Mouse (Mus musculus) G1E-ER4 (cell line): ENCODE data around the gene Gm3285. TPM values are rescaled to one million over a fixed set of nuclear protein-coding genes. Genes with fewer than 3 reads are reported as not detected.

Experiments used
- GATA1 ChIP-seq: IDR thresholded peaks from one replicate; pipeline ENCODE4 v1.8.0; 2012; ENCODE audit warnings: low read length, inconsistent platforms
- polyA plus RNA-seq: library from polyadenylated mRNA; stranded (reverse); fragments of >175 nt; gene quantifications from 2 replicates; pipeline ENCODE4 v1.2.3, GENCODE M21; 2012

Gene Gm3285
- polyA plus RNA-seq, 1 experiment, result not detected

DNA sequence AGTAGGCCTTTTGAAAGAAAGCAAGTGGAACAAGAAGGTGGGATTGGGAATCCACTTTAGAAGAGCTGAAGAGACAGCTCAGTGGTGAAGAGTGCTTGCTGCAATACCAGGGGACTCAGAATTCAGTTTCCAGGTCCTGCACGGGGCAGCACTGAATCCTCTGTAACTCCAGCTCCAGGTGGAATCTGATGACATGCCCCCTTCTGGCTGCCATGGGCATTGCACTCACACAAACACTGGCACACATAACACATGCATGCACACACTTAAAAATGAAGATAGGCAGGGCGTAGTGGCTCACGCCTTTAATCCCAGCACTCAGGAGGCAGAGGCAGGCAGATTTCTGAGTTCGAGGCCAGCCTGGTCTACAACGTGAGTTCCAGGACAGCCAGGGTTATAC, 20.8 kb downstream of the Gm3285 start:
- no peak for TF ChIP-seq GATA1

DNA sequence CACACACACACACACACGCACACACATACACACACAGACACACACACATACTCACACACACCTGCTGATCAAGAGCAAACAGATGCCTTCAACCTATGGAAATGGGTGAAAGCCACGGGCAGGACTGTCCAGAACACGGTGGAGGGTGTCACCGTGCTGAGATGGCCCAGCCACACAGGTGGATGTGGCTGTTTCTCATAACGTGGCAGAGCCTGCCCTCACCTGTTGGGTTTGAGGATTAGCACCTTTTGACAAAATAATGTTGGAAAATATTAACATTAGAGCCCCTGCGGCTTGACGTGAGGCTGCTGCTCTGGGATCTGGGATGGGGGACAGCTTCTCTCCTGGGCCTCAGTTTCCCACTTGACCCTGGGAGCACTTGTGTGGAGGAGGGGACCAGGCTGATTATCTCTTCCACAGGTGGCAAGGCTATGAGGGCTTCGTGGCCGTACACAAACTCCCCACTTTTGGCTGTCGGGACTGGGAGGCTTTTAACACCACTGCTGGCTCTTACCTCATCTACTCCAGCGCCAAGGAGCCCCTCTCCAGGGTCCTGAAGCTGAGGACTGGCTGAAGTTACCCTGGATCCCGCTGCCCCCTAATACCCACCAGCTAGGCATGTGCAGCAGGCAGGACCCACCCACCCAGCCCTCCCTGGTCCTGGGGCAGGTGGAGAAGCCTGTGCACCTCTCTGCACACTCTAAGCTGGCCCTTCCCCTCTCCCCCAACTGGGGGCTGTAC, 24.4 kb downstream of the Gm3285 start:
- TF ChIP-seq GATA1, result no peak

DNA sequence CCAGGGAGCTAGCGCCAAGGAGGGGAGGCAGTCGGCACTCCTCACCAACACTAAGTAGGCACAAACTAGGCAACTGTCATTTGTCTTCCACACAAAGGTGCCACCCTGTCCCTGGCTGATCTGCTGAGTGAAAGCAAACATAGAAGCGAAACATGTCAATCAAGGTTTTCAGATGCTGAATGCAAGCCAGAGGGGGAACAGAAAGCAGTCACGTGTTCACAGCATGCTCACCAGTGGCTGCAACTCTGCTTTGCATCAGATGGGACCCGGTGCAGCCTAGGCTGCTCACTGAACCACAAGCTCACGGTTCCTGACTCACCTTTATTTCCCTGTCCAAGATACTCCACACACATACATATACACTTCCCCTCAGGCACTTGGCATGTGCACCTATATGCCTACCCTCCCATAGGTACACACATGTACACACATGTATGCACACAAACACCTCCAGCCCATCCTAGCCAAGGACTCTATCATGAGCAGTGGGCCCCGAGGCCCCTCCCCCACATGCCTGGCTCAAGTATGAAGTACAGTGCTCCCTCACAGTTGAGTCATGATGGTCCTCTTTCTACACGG, 29.3 kb downstream of the Gm3285 start:
- TF ChIP-seq GATA1, result no peak

DNA sequence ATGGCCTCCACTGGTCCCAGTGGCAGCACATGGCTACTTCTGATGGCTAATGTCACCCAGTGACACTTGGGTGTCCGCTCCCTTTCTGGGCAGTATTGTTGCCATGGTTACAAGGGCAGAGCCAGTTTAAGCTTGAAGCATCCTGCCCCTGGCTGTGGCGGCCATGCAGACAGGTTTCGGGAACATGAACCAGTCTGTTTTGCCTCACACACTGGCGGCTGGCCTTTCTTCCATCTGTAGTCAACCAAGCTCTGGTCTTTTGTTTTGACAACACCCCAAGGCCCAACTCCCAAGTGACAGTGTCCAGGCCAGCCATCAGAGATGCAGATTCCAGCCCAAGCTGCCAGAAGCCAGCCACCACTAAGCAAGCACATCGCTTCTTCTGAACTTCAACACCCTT, 33.8 kb downstream of the Gm3285 start:
- no peak for TF ChIP-seq GATA1

DNA sequence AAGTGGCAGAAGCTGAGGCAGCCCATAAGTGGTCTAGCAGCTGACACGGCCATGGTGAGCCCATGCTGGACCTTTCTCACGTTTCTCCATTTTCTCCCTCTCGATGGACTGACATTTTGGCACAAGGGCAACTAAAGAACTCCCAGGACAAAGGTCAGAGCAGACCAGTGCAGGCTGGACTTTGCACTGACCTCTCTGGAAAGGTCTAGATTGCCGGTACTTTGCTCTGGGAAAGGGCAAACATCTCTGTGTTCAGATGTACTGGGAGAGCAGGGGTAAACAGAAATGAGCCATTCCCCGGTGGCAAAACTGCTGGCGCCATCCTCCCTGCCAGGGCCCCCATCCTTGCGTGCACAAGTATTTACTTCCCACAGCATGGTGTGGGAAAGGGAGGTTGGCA, 38.4 kb downstream of the Gm3285 start:
- TF ChIP-seq GATA1, result no peak

DNA sequence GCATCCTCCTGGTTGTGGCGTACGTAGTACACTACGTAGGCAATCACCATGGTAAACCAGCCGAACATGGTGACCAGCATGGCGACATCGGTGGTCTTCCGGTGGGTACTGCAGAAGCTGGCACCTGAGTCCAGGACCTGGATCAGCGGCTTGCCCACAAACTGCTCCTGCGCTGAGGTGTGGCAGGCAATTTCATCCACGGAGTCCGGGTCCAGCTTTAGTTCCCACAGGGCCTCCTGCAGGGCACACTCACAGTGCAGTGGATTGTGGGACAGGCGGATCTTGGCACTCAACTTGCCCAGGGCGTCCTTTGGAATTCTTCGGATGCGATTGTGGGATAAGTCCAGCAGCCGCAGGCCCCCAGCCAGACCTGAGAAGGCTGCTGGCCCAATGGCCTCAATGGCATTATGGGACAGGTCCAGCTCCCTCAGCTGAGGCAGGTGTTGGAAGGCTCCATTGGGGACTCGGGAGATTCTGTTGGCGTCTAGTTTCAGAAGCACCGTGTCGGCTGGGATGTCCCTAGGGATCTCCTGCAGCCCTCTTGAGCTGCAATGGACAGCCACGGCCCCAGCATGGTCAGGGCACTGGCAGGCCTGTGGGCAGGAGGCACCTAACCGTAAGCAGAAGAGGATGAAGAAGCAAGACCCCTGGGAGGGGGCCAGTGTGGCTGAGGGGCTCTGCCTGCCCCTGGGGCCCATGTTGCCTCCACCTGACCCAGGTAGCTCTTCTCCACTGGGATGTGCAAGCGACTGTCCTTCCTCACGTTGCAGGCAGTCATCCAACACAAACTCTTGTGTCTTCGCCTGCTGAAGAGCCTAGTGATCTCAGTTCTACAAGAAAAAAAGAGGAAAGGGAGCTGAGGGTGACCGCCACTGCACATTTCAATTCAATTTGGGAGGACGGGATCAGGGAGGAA, 39.4 kb downstream of the Gm3285 start:
- TF ChIP-seq GATA1, result no peak

DNA sequence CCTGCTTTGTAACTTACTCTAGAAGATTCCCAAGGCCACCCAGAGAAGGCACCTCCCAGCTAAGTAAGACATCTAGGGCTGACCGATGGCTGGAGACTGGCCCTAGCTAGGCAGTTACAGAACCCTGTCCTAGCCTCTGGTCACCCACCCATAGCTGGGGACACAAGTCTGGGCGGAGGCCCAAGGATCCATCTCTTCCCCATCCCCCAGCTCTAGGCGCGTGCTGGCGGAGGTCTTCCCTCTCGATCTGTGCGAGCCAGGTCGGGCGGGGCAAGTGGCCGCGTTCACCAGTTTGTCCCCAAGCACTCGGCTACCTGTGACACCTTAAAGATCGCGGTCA, 40.1 kb downstream of the Gm3285 start:
- TF ChIP-seq GATA1, result no peak

DNA sequence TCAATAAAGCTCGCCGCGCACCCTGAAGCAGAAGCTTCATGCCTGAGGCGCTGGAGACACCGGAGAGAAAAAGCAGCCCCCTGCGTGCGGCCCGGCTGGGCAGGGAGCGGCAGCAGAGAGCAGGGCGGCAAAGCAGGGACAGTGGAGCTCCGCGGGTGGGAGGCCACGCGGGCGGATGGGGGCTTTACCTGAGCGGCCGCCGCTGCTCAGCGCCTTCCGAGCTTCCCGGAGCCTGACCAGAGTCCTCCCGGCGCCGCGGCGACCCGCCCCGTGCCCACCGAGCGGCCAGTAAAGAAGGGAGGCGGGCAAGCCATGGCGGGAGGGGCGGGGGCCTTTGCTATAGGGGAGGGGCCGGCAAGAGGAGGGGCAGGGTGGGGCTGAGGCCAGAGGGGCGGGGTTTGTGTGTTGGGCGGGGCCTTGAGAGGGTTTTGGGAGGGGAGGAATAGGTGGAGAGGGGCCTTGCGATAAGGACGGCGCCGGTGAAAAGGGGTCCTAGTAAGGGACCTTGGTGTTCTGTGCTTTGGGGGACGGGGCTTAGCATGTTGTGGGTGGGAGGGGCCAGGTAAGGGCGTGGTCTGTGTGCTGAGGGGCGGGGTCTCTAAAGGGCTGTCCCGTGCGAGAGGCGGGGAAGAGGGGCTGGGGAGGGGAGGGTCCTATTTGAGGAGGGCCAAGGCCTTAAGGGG, 40.6 kb downstream of the Gm3285 start, which contains the start of gene Lrrc3:
TSS of gene Lrrc3 (minus strand) at position 326 of the 683 bp plus-strand sequence.
- no peak for TF ChIP-seq GATA1

DNA sequence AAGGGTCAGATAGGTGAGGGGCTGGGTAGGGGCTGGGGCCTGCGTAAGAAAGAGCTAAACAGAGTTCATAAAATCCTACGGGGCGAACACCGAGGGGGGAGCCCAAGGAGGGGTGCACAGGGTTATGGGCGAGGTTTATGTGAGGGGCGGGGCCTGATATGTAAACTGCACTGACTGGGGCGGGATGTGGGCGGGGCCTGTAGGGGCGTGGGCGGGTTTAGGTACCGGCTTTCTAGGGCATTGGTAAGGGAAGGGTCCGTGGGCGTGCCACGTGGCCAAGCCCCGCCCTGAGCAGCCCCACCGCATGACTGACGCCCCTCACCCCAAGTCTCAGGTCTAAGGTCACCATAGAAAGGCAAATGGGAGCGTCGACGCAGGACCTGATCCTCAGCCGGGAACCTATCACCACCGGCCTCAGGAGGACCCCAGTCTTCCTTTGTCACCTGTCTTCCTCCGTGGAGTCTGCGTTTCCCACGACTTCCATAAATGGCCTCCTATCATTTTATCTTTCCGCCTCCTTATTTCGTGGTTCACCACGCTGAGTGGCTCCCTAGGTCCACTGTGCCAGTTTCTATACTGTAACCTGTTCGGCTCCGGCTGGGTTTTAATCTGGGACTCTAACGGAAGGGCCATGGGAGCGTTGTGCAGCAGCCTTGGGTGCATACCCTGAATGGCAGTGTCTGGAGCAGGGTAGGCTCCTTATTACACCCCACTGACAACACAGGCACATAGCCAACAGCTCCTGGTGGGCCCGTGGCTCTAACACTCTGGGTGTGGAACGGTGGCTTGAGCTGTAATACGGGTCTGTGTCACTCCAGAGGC, 41.3 kb downstream of the Gm3285 start:
- no peak for TF ChIP-seq GATA1

Other genes starting within 250 kb of the Gm3285 start
- gene Ube2g2, start 239.7 kb upstream of the Gm3285 start, polyA plus RNA-seq, result 30.8 and 39.8 TPM in 2 replicates
- gene Tspear, start 175.4 kb upstream of the Gm3285 start, polyA plus RNA-seq, result not detected in 2 replicates
- not detected in 2 replicates for gene Gm19402, start 171.2 kb upstream of the Gm3285 start, polyA plus RNA-seq
- not detected in 2 replicates for gene Gm9508, start 164.7 kb upstream of the Gm3285 start, polyA plus RNA-seq
- not detected in 2 replicates for gene Gm10272, start 155.3 kb upstream of the Gm3285 start, polyA plus RNA-seq
- gene Gm10024, start 150.5 kb upstream of the Gm3285 start, polyA plus RNA-seq, result not detected in 2 replicates
- not detected in 2 replicates for gene Gm10142, start 146.2 kb upstream of the Gm3285 start, polyA plus RNA-seq
- gene Krtap12-1, start 141.4 kb upstream of the Gm3285 start, polyA plus RNA-seq, result not detected in 2 replicates
- gene Gm10100, start 135.5 kb upstream of the Gm3285 start, polyA plus RNA-seq, result not detected in 2 replicates
- not detected in 2 replicates for gene Gm18596, start 119.3 kb upstream of the Gm3285 start, polyA plus RNA-seq
- gene Gm9736, start 110.6 kb upstream of the Gm3285 start, polyA plus RNA-seq, result not detected in 2 replicates
- gene Gm3233, start 102.3 kb upstream of the Gm3285 start, polyA plus RNA-seq, result not detected in 2 replicates
- gene Gm3238, start 90.7 kb upstream of the Gm3285 start, polyA plus RNA-seq, result not detected in 2 replicates
- not detected in 2 replicates for gene Gm7138, start 85.0 kb upstream of the Gm3285 start, polyA plus RNA-seq
- not detected in 2 replicates for gene Gm3250, start 79.4 kb upstream of the Gm3285 start, polyA plus RNA-seq
- not detected in 2 replicates for gene Gm7137, start 73.8 kb upstream of the Gm3285 start, polyA plus RNA-seq
- gene Gm9639, start 66.9 kb upstream of the Gm3285 start, polyA plus RNA-seq, result not detected in 2 replicates
- not detected in 2 replicates for gene Gm19668, start 62.8 kb upstream of the Gm3285 start, polyA plus RNA-seq
- not detected in 2 replicates for gene Gm9507, start 50.1 kb upstream of the Gm3285 start, polyA plus RNA-seq
- gene Gm2696, start 47.3 kb upstream of the Gm3285 start, polyA plus RNA-seq, result not detected in 2 replicates
- not detected in 2 replicates for gene Krtap10-4, start 34.9 kb upstream of the Gm3285 start, polyA plus RNA-seq
- gene Krtap10-10, start 26.0 kb upstream of the Gm3285 start, polyA plus RNA-seq, result not detected in 2 replicates
- gene Gm36176, start 15.2 kb upstream of the Gm3285 start, polyA plus RNA-seq, result not detected in 2 replicates
- not detected in 2 replicates for gene Gm10318, start 9.1 kb upstream of the Gm3285 start, polyA plus RNA-seq
- gene Lrrc3, start 40.6 kb downstream of the Gm3285 start, polyA plus RNA-seq, result not detected in 2 replicates
- not detected in 2 replicates for gene Trpm2, start 108.6 kb downstream of the Gm3285 start, polyA plus RNA-seq
- gene 1810043G02Rik, start 116.5 kb downstream of the Gm3285 start, polyA plus RNA-seq, result 27.6 and 27.7 TPM in 2 replicates
- gene Pfkl, start 148.1 kb downstream of the Gm3285 start, polyA plus RNA-seq, result 111 and 128 TPM in 2 replicates
- gene Dnmt3l, start 180.0 kb downstream of the Gm3285 start, polyA plus RNA-seq, result not detected in 2 replicates
- 0.09 TPM in 1 of 2 replicates, not detected in the other for gene Aire, start 181.6 kb downstream of the Gm3285 start, polyA plus RNA-seq
- not detected in 2 replicates for gene Icosl, start 207.3 kb downstream of the Gm3285 start, polyA plus RNA-seq